Mouse (Mus musculus) inflammation-experienced regulatory T-cells, adult 6 months (primary cell): Measurements from ENCODE around the gene Gm3854. TPM values are rescaled to one million over a fixed set of nuclear protein-coding genes. Genes with fewer than 3 reads are reported as not detected.
A peak's percentile ranks its signal among the peaks of the same experiment; 100 is the strongest.

Experiments
- ATAC-seq: one replicate; pipeline ENCODE4 v1.8.0; 2017
- polyA plus RNA-seq, 3 experiments: library from polyadenylated mRNA; unstranded; fragments of 100-300 nt; shearing (Covaris generic); gene quantifications; one replicate each; pipeline ENCODE4 v1.2.1; 2017

Gm3854 gene
- polyA plus RNA-seq, 3 experiments from 2014 or later, result 0.62 to 0.90 TPM; not detected in 1

- ATAC-seq, result no peak
Measured at GRCm38 (mm10) chr7:6386995-6387394, 43.4 kb downstream of the Gm3854 start.

GRCm38 (mm10) chr7:6388971-6389370, 45.4 kb downstream of the Gm3854 start:
- no peak for ATAC-seq

GRCm38 (mm10) chr7:6389449-6389848, 45.9 kb downstream of the Gm3854 start:
- no peak for ATAC-seq

GRCm38 (mm10) chr7:6397996-6398975, 54.7 kb downstream of the Gm3854 start, which contains the start of gene Smim17:
Gene Smim17, plus strand, starts transcription at chr7:6398715.
- peak; percentile 97 for ATAC-seq

Other genes starting within 250 kb of the Gm3854 start
- gene Zfp787, start 187.8 kb upstream of the Gm3854 start, polyA plus RNA-seq, result 1 to 10 TPM; 4.2 to 5.8 (median 4.3) TPM
- 1 to 10 TPM; 6.3 to 7.5 (median 6.4) TPM for gene Zfp444, start 171.5 kb upstream of the Gm3854 start, polyA plus RNA-seq
- not detected for gene Galp, start 146.7 kb upstream of the Gm3854 start, polyA plus RNA-seq
- gene Zscan5b, start 121.5 kb upstream of the Gm3854 start, polyA plus RNA-seq, result under 1 TPM in 1 of 3 experiments, not detected in 2; 0.85 TPM
- gene Epp13, start 91.0 kb upstream of the Gm3854 start, polyA plus RNA-seq, result not detected
- 1 to 10 TPM; 3.3 to 7.6 (median 4.7) TPM for gene Zfp667, start 57.2 kb upstream of the Gm3854 start, polyA plus RNA-seq
- under 1 TPM; 0.39 to 0.92 (median 0.44) TPM for gene Zfp583, start 12.5 kb upstream of the Gm3854 start, polyA plus RNA-seq
- gene Zfp78, start 19.5 kb downstream of the Gm3854 start, polyA plus RNA-seq, result 1 to 10 TPM; 2.6 to 3.8 (median 3.4) TPM
- 1 to 10 TPM; 3.6 to 5.1 (median 3.8) TPM for gene Zfp28, start 39.5 kb downstream of the Gm3854 start, polyA plus RNA-seq
- gene Smim17, start 55.0 kb downstream of the Gm3854 start, polyA plus RNA-seq, result not detected
- not detected for gene Gm20715, start 66.5 kb downstream of the Gm3854 start, polyA plus RNA-seq
- not detected for gene Olfr1344, start 94.9 kb downstream of the Gm3854 start, polyA plus RNA-seq
- gene Olfr1336, start 112.4 kb downstream of the Gm3854 start, polyA plus RNA-seq, result under 1 TPM in 2 of 3 experiments, not detected in 1; 0.05 to 0.09 TPM
- gene Olfr1346, start 123.3 kb downstream of the Gm3854 start, polyA plus RNA-seq, result under 1 TPM in 1 of 3 experiments, not detected in 2; 0.08 TPM
- gene Olfr5, start 143.2 kb downstream of the Gm3854 start, polyA plus RNA-seq, result not detected
- gene Olfr1347, start 156.0 kb downstream of the Gm3854 start, polyA plus RNA-seq, result not detected
- not detected for gene Olfr1348, start 165.0 kb downstream of the Gm3854 start, polyA plus RNA-seq
- under 1 TPM in 1 of 3 experiments, not detected in 2; 0.13 TPM for gene Olfr1349, start 179.2 kb downstream of the Gm3854 start, polyA plus RNA-seq
- under 1 TPM in 1 of 3 experiments, not detected in 2; 0.35 TPM for gene Olfr1350, start 221.1 kb downstream of the Gm3854 start, polyA plus RNA-seq